Mouse (Mus musculus) frontal cortex, adult 2 months (tissue): ENCODE data around the gene Plppr3. TPM values are rescaled to one million over a fixed set of nuclear protein-coding genes. Genes with fewer than 3 reads are reported as not detected.
A peak's percentile ranks its signal among the peaks of the same experiment; 100 is the strongest.
"Not testable (repeated sequence)": the region's sequence is repeated elsewhere in the genome, so short reads cannot be mapped to it uniquely, and the experiment has no call there.

ENCODE experiments used
- DNase-seq, 2 experiments: peaks; one replicate each; pipeline ENCODE4 v3.0.0; 2022; ENCODE audit warnings: low spot score in 1 of 2; ENCODE audit errors: extremely low spot score in 1 of 2
- polyA plus RNA-seq: library from polyadenylated mRNA; depleted of rRNA; stranded (reverse); fragments of >200 nt; gene quantifications from 2 replicates; pipeline ENCODE4 v1.2.3, GENCODE M21; 2012

Plppr3 gene
- polyA plus RNA-seq, 1 experiment = 134 TPM

GRCm38 (mm10) chr10:79906712-79907111 is 32.3 kb upstream of the Plppr3 start:
- DNase-seq = no peak

DNA sequence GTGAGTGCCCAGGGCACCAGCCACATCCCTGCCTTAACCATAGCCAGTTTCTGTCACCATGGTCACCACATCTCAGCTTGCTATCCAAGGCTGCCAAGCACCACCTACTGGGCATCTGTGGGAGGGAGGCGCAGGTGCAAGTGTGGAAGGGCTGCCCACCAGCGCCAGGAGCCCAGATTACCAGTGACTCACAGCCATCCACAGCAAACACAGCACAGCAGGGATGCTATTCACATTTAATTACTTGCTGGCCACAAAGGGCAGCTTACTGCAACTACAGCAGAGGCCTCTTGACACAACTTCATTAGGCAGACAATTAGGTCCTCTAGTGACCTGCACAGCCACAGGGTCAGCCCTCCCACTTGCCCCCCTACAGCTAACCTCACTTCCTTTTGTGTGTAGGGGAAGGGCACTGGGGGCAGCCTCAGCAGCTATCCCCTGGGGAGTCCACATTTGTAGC is 26.5 kb upstream of the Plppr3 start:
- DNase-seq = peak; percentile 87 to 89

GRCm38 (mm10) chr10:79897316-79898245 is 23.1 kb upstream of the Plppr3 start:
- DNase-seq = no peak

GRCm38 (mm10) chr10:79896814-79897213 is 22.4 kb upstream of the Plppr3 start:
- DNase-seq = no peak

- no peak for DNase-seq
Measured at GRCm38 (mm10) chr10:79896306-79896705, 21.9 kb upstream of the Plppr3 start.

DNA sequence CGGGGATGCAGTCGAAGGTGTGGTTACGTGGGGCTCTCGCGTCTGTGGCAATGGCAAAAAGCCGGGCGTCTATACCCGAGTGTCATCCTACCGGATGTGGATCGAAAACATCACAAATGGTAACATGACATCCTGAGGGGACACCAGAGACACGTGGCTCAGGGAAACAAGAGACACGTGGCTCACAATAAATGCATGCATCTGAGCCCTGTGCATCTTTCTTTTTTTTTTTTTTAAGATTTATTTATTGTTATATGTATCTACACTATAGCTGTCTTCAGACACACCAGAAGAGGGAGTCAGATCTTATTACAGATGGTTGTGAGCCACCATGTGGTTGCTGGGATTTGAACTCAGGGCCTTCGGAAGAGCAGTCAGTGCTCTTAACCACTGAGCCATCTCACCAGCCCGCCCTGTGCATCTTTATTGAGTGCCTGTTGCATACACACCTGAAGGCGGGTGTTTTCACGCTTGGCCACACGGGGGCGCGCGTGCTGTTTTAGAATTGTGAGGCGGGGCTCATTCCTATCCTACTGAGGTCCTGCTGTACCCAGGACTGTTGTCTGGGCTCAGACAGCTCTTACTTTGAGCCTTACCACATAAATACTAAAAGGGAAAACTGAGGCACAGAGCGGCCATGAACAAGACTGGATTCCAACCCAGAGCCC is 18.2 kb upstream of the Plppr3 start:
- DNase-seq = peak in 1 of 2 experiments; percentile 89

GRCm38 (mm10) chr10:79890670-79891069 is 16.2 kb upstream of the Plppr3 start, which contains the start of gene Cfd:
TSS of gene Cfd (plus strand) at chr10:79890853.
- no peak for DNase-seq

GRCm38 (mm10) chr10:79889386-79889785 is 15.0 kb upstream of the Plppr3 start:
- DNase-seq = no peak

- no peak for DNase-seq
Measured at GRCm38 (mm10) chr10:79886611-79887010, 12.2 kb upstream of the Plppr3 start.

- DNase-seq = no peak
Measured at GRCm38 (mm10) chr10:79886054-79886453, 11.6 kb upstream of the Plppr3 start, which contains the start of gene Elane. TSS of gene Elane (plus strand) at chr10:79886247.

- not testable (repeated sequence) for DNase-seq
Measured at GRCm38 (mm10) chr10:79884938-79885337, 10.5 kb upstream of the Plppr3 start.

DNA sequence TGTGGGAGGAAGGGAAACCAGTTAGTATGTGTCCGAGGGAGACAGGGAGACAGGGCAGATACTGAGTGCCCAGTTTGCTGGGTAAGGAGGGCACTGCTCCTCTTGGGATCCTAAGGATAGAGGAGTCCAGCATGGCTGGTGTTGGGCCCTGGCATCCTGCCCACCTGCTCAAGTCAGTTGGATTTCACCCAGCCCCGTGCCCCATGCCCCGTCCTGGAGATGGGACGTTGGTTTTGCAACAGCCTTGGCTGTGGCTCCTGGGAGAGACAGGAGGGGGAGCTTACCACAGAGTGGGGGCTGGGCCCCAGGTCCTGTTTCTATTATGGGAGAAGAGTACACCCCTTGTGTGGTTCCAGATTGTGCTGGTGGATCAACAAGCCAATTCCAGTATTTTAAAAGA is 10.0 kb upstream of the Plppr3 start:
- no peak for DNase-seq

- DNase-seq = peak; percentile 50 to 90
Measured at GRCm38 (mm10) chr10:79883297-79884084, 9.1 kb upstream of the Plppr3 start.

DNA sequence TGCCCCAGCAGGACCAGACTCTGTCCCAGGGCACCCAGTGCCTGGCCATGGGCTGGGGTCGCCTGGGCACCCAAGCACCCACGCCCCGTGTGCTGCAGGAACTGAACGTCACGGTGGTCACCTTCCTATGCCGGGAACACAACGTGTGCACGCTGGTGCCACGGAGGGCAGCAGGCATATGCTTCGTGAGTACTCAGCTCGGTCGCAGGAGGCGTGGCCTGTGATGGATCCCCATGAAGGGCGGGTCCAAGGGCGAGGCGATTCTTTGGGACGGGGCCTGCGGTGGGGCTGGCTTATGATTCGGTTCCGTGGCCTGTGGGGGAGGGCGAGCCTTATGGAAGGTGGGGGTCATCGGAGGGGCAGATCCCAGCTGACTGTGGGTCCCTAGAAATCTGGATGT is 7.5 kb upstream of the Plppr3 start:
- DNase-seq = no peak

DNA sequence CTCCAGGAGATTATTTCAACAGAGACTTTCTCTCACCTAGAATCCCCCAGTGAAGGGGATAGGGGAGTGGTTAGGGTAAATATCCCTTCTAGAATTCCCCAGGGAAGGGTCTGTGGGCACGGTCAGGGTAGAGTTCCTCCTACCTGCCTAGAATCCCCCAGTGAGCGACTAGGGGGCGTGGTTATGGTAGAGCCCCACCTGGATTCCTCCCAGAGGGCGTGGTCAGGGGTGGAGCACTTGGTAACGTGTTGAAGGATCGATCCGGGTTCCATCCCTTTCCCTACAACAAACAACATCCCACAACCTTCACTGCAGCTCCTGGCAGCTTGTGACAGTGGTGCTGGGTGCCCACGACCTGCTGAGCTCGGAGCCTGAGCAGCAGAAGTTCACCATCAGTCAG is 6.3 kb upstream of the Plppr3 start:
- DNase-seq = no peak

GRCm38 (mm10) chr10:79879527-79879926 is 5.1 kb upstream of the Plppr3 start:
- DNase-seq = no peak

- DNase-seq = no peak
Measured at GRCm38 (mm10) chr10:79877757-79878156, 3.3 kb upstream of the Plppr3 start.

GRCm38 (mm10) chr10:79877174-79877573 is 2.7 kb upstream of the Plppr3 start:
- DNase-seq = no peak

DNA sequence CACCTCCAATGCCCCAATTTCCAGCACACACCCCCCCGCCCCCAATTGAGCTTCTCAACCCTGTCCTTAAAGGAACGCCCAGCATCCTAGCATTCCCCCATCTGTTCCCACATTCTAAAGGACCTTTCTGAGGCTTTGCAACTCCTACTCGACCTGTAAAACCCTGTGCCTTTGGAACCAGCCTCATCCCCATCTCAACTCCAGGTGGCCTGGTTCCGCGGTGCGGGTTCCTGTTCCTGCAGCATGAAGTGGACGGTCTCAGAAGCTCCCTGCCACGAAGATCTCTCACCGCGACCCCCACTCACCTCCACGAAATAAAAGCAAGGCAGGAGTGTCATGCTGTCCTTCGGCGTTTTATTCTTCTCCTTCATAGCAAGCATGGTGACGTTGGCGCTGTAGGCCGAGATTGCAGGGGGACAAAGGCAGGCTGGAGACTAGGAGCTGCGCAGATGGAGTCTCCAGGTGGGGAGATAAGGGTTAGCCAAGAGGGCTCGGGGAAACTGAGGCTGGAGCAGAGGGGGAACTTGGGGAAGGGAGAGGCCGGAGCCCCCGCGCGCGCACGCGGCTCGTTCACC is 632 bp downstream of the Plppr3 start:
- no peak for DNase-seq

- no peak for DNase-seq
Measured at GRCm38 (mm10) chr10:79873313-79873712, 1.1 kb downstream of the Plppr3 start.
